ENCODE assay signal across 8 mouse cellular contexts in the genomic region with DNA sequence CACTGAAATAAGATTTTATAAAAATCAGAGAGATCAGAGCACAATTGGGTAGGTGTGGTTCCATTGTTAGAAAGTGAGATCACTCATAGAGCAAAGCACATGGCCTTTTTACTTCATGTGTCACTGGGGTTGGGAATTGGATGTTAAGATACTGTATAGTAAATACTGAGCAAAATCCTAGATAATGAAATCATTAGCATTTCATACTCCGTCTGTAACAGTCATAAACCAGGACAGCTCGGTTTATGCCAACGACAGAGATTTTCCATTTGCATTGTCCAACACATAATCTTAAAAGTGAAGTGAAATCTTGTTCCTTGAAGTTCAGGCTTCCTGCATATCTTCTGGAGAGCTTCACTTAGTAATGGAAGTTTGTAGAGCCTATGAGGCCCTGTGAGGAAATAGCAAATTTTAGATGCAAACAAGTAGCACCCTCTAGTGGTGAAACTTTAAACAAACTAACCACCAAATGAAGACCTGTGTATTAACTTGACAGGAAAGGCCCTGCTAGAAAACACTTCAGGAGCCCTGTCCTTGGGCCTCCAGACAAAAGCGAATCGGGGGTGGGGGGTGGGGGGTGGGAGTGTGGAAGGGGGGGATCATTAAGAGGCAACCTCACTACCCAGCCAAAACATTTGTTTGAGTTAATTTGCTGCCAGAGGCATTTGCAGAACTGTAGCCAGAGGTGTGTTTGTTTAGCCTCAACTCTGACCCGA.
DNase-seq lines count a peak whose midpoint lies in the region; ATAC-seq lines count a peak whose summit lies in the region.

No protein-coding gene starts in this region.

- DNase-seq in left cerebral cortex, adult 11 months (ENCODE audit: low spot score) = peak; percentile 60
- no peak for DNase-seq in left cerebral cortex, postnatal 4 days
- peak; percentile 63 for DNase-seq in ZHBTc4 (ENCODE audit: low read depth, low spot score)
- peak; percentile 47 for DNase-seq in embryo, embryonic 9.5 days (ENCODE audit: extremely low spot score)
- peak; percentile 44 for DNase-seq in limb, embryonic 10.5 days (ENCODE audit: low spot score)
- DNase-seq in retina, adult 2 months (ENCODE audit: low read depth, low spot score) = peak; percentile 23
- no peak for DNase-seq in right cerebral cortex, postnatal 14 days

- no peak overlapping the region for H3K4me3 ChIP-seq in limb, embryonic 10.5 days

- 51% methylated on average over 6 of the region's 6 CpGs for WGBS in limb, embryonic 10.5 days

- no peaks in the 10 kb centered on the region for H3K36me3 ChIP-seq in limb, embryonic 10.5 days

- no peaks in the 10 kb centered on the region for H3K27me3 ChIP-seq in limb, embryonic 10.5 days (ENCODE audit: low read depth, poor library complexity, severe bottlenecking)

- ATAC-seq in granulocyte monocyte progenitor cell, adult 5-6 weeks (replicated peaks; ENCODE audit: poor library complexity, severe bottlenecking) = no peak; the same call in 1 of the 2 replicates

- H3K4me1 ChIP-seq in limb, embryonic 10.5 days = peaks cover 25% of the 10 kb centered on the region

- H3K9me3 ChIP-seq in limb, embryonic 10.5 days (replicated peaks) = no peaks in the 10 kb centered on the region

- peak overlapping the region; percentile 80 for H3K27ac ChIP-seq in limb, embryonic 10.5 days

- intact Hi-C loops in left cerebral cortex, postnatal 4 days (cut with DNase I) = loop anchor here (1.0 kb wide), 1 partner anchor 157 kb away; no protein-coding TSS in a partner anchor

Comparison
In these comparisons a context has a peak if more than half of its experiments do, and no peak if none do; other contexts are left out.
1. DNase-seq: peak in left cerebral cortex, adult 11 months (single experiment), ZHBTc4 (single experiment), embryo, embryonic 9.5 days (single experiment), limb, embryonic 10.5 days (single experiment) and retina, adult 2 months (single experiment); none in left cerebral cortex, postnatal 4 days (single experiment) and right cerebral cortex, postnatal 14 days (single experiment).